Mouse (Mus musculus): ENCODE results near the gene Fmo6.

Gene Fmo6

DNA sequence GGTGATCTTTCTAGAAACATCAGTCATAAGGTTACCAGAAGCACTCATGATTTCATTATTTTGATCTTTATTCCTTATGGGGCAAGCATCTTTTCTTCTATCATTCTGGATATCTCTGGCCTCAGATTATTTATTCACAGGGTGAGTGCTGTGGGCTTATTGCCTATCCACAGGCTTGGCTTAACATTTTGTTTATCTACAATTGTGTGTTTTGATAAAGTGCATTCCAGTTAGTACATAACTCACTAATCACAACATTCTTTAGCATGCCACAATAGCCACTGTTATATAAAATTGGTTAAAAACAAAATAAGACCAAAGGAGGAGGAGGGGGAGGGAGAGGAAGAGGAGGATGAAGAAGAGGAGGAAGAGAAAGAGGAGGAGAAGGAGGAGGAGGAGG is 25.2 kb downstream of the Fmo6 start:
- DNase-seq, result no peak

DNA sequence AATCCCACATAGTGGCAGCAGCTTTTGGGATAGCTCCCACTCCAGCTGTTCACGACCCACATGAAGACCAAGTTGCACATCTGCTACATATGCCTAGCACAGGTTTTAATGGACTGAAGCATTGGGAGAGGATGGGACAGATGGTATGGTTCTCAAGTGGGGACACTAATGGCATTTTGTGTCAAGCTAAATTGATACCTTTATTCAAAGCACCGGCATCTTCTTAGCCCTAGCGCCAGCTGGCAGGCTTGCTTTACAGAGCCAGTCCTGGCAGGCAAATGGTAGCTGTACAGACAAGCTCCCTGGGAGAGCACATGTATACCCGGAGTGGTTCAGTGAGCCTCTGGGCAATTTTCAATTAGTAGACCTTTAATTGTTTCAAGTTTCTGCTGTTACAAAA is 35.4 kb downstream of the Fmo6 start:
- DNase-seq, result no peak

- no peak for DNase-seq
These were observed 39.2 kb downstream of the Fmo6 start, which contains the start of gene Fmo2 for GRCm38 (mm10) chr1:162897838-162898811. Gene Fmo2 (minus strand): TSS chr1:162898726.

GRCm38 (mm10) chr1:162895900-162896299 is 41.4 kb downstream of the Fmo6 start:
- DNase-seq, result peak; percentile 36

- DNase-seq, result no peak
These were observed 44.3 kb downstream of the Fmo6 start for GRCm38 (mm10) chr1:162893014-162893413.

DNA sequence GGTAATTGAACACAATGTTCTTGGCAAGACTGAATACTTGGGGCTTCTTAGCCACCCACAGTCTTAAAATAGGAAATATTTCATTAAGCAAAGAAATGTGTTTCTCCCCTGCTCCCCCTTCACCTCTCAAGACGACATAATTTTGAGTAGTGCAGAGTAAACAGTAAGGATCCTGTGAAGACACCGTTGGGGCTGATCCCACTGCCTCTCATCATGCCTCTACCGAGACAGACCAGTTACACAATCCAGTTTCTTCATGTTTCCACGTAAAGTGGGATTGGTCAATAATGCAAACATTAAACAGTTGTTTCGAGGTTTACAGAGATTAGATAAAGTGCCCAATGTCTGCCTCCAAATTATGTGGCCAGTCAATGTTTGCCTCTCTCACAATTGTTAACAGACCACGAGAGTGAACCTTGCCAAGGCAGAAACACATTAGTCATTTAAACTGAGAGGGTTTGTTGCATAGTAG is 45.3 kb downstream of the Fmo6 start:
- DNase-seq, result no peak

- no peak for DNase-seq
These were observed 48.7 kb downstream of the Fmo6 start for GRCm38 (mm10) chr1:162888646-162889045.

DNA sequence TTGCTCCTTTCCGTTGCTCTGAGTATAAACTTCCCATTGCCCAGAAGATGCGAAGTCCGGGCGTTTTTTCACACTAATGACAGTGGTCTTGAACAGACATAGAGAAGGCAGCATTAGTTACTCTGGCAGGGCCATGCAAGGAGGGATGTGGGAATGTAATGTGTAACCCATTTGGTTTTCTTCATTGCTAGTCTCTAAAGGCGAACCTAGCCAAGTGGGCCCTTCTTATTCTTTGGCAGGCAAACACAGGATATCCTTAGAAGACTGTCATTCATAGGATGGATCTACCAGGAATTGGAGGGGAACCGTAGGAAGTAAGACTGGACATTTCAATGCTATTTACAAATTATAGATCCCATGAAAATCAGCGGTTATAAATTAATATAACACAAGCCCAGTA is 49.7 kb downstream of the Fmo6 start:
- no peak for DNase-seq

GRCm38 (mm10) chr1:162886138-162886816 is 51.0 kb downstream of the Fmo6 start:
- no peak for DNase-seq

- DNase-seq, result no peak
These were observed 54.6 kb downstream of the Fmo6 start for GRCm38 (mm10) chr1:162882681-162883080.

DNA sequence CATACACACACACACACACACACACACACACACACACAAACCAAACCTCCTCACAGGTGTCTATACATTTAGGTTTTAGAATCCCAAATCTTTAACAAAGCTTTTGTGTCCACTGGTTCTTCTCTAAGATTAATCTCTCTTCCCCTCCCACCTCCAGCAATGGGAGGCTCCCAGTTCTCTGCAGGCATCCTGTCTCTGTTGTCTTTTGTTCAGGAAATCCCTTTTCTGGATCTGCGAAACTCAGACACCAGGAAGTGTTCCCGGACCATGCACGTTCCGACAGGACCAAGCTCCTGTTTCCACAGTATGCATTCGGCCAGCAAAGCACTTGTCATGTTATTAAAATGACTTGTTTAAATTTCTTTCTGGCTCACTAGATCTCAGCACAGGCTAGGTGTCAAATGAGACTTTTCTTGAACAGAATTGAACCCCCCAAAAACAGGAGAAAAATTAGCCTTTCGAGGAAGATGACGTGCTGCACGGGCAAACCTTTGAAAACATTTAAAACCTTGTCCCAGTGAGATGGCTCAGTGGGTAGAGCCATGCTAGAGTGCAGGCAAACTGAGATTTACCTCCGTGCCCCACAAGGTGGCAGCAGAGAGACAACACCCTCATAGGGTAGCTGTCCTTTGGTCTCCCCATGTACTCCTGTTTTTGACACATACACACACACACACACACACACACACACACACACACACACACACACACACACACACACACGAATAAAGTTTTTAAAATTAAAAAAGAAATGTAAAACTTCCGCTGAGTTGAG is 57.5 kb downstream of the Fmo6 start:
- peak; percentile 50 for DNase-seq

GRCm38 (mm10) chr1:162875091-162875490 is 62.2 kb downstream of the Fmo6 start:
- DNase-seq, result no peak

DNA sequence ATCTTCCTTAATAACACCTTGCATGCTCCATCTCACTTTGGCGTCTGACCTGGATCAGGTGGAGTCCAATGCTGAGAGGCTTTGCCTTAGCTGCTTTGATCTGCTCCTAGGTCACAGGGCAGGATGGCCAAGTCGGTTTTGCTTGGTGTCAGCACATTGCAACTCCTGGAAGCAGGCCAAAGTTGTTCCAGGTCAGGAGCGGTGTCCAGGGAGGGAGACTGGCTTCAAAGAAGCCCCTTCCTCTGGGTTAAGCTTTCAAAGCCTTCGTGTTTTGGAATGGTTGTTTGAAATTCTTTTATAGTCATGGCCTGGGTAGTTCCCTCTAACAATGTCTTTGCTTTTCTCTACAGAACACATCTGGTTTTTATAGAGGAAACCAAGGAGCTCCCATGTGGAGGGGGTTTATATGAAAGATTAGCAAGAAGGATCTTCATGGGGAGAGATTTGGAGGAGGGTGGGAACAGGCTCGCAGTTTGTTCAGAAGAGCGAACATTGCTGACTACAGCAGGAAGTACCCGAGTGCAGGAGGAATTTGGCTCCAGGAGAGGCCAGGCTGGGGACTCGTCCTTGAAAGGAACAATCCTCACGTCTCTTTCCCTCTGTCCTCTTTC is 65.5 kb downstream of the Fmo6 start:
- no peak for DNase-seq

GRCm38 (mm10) chr1:162870978-162871377 is 66.3 kb downstream of the Fmo6 start:
- no peak for DNase-seq

DNA sequence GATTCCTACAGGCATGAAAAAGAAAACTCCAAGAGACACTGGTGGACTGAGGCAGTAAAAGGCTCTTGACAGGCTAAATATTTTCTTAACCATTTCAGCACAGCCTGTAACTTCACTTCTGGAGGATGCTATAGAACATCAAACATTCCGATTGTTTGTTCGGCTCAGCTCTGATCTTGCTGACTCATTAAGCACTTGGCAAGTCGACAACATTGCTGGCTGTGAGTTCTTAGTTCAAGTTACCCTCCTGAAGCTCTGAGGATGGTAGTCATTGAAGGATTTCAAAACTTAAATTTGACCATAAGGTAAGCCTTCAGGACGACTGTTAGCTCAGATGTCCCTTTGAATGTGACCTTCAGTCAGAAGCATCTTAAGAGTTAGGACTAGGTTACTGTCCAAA is 69.9 kb downstream of the Fmo6 start:
- no peak for DNase-seq

All from thymus, postnatal 25 days (tissue).